Mouse (Mus musculus) gastrocnemius, adult 18-20 months (tissue): ENCODE measurements around the gene Irf2. TPM values are rescaled to one million over a fixed set of nuclear protein-coding genes. Genes with fewer than 3 reads are reported as not detected.
"Not testable (repeated sequence)": the region's sequence is repeated elsewhere in the genome, so short reads cannot be mapped to it uniquely, and the experiment has no call there.

Experiments
- DNase-seq: peaks from one replicate; pipeline ENCODE4 v3.0.0; 2021; ENCODE audit warnings: low spot score
- total RNA-seq, 2 experiments: library from RNA; stranded (reverse); gene quantifications; 2 replicates each; pipeline ENCODE4 v1.2.3; 2021

Gene Irf2
- total RNA-seq, 2 experiments from 2014 or later, result 34.9 to 42.3 TPM

DNA sequence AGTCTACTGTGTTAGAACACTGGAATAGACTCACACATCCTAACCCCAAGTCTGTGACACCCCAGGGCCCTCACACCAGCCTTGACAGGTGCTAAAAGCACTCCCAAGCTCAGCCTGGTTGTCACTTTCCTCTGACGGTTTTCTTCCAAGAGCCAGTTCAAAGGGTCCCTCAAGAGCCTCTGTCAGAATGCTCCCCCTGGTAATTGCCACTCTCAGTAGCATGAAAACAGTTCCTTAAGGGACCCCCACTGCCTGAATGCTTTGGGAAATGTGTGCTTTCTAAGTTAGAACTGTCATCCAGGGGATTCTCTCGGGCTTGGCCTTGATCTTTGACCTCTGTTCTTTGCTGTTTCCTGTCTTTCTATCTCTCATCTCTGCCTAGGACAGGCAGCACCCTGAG lies 17.0 kb upstream of the Irf2 start:
- no peak for DNase-seq

DNA sequence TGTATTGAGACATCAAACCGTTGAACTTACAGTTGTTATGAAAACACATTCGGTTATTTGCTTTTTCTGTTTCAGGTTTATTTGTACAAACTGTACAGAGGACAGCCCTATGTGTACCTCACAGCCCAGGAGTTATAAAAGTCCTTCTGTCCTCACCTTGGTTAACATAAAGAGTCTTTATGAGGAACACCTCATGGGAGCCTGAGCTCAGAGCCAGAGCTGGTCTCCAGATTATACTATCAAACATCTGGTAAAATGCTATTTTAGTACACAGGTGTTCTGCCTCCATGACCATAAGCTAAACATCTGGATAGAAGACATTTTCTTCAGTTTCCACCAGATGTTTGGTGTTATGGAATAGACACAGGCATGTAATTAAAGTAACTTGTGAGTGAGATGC lies 13.1 kb upstream of the Irf2 start:
- no peak for DNase-seq

DNA sequence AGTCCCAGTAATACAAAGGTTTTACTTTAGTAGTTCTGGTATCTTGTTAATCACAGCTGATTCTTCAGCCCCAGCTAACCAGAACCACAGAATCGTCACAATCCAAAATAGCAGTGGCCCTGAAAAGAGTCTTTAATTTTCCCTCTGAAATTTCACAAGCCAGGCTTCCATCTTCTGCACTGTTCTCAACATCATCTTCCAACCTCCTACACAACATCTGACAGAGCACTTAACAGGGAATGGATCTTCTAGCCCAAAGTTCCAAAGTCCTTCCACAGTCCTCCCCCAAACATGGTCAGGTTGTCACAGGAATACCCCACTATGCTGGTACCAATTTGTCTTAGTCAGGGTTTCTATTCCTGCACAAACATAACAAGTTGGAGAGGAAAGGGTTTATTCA lies 9.9 kb upstream of the Irf2 start:
- not testable (repeated sequence) for DNase-seq

DNA sequence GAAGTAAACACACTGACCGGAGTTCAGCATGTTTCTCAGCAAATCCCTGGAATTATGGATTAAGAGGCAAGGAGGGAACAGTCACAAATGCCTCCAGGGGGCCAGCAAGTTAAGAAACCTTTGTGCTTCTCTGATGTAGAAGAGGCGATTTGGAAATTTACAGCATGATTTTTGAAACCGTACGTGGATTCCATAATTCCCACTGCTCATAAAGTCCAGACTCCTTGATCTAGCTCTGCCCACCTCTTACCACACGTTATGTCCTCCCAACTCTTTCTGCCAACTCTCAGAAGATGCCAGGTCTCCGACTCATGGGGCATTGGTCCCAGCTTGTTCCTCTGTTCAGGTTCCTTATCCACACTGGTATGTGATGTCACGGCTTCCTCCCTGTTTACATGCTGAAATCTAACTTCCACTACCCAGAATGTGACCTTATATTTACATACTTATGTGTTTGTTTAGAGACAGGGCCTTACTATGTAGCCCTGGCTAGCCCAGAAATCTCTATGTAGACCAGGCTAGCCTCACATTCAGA lies 7.1 kb upstream of the Irf2 start:
- DNase-seq, result no peak

DNA sequence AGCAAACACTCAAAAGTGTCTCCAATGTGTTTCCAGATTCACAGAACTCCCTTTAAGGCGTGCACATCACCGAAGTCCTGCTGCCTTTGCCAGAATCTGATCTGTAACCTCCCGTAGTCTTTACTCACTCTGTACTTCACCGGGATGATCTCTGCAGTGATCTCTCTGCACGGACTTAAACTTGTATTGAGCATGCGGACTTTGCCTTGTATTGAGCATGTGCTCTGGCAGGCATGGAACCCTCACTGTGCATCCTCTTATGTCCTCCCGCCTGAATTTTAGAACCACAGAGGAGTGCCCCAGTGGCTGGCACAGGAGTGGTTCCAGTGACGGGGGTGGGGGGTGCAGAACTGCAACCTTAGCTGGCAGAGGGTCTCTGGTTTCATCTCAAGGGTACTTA lies 5.9 kb upstream of the Irf2 start:
- DNase-seq, result no peak

DNA sequence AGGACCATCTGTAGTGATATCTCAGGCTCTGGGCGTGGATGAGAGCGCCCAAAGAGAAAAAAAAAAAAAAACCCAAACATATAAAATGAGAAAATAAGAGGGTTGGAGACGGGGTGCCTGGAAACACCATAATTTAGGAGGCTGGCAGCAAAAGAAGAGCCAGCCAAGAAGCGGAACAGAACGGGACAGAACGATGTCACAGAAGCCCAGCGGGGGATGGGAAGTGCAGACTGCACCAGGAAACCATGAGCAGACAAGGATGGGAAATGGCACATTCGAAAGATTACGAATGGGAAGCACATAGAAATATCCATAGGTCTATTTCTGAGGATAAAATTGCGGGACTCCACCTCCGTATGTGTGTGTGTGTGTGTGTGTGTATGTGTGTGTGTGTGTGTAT lies 4.0 kb upstream of the Irf2 start:
- no peak for DNase-seq

DNA sequence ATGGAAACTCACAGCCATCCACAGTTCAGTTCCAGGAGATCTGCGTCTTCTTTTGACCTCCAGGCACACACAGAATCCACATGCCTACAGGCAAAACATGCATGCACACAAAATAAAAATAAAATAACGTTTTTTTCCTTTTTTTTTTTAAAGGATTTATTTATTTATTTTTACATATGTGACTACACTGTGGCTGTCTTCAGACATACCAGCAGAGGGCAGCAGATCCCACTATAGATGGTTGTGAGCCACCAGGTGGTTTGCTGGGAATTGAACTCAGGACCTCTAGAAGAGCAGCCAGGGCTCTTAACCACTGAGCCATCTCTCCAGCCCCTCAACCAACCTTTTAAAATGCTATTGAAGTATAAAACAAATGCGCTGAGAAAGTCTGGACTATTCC lies 3.3 kb upstream of the Irf2 start:
- no peak for DNase-seq

DNA sequence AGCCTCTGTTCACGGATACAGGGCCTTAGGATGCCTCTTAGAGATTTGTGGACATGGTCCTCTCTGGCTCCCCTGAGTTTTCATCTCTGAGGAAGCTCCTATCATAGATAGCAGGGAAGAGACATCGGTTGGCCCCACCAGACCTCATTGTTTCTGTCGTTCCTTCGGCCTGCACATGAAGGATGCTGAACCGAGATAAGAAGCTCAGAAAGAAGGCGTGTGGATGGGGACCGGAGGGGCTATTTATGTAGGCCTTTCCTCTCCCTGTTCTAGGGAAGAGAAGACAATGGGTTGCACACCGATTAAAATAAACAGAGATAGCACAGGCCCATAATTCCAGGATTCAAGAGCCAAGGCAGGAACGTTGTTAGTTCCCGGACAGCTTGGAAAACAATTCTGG lies 2.1 kb upstream of the Irf2 start:
- no peak for DNase-seq

DNA sequence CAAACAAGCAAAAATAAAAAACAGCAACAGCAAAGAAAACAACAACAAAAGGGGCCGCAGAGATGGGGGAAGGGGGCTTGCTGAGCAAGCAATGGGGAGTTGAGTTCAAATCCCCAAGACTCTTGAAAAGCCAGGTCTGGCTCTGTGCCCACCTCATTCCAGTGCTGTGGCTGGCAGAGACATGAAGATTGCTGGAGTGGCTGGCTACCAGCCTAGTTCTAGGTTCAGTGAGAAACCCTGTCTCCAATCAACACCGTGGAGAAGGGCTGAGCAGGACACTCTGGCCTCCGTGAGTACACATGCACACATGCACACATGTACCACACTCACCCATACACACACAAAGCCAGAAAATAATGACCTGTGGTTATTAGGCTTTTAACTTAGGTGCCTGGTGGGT lies 1.6 kb upstream of the Irf2 start:
- DNase-seq, result no peak

DNA sequence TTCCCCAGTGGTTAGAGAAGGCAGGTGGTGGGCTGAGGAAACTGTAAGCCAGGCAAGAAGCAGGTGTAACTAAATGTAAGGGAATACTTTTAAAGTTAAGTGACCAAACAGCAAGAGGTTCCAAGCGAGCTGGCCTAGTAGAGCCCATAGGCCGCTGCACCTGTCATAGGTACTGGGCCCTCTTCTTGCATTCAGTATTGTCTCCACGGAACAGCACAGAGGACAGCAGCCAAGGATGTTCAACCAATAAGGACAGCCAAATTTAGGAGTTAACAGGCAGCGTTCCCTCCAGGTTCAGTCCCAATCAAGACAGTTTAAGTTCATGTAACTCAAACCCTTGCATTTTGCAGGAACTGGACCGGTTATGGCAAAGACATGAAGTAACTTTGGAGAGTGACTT lies 931 bp upstream of the Irf2 start:
- DNase-seq, result no peak

DNA sequence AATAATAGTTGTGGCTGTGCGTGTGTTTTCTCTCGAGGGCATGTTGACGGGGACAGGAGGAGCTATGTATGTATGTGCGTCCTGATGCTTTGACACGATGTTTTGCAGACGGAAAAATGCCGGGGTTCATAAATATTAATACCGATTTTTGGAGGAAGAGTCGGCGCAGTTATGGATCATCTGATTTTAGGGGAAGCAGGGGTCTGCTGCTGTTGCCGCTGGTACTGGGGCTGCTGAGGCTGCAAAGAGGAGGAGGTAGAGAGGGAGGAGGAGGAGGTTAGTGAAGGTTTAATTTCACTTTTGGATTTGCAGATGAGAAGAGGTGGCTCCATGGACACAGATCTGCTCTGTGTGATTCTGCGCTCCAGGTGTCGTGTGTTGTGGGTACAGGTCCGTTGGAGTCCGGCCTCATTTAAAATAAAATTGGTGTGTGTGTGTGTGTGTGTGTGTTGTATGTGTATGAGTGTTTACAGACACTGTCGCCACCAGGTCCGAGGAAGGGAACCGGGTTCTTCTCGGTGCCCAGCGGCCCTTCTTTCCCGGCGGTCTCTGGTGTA lies 502 bp downstream of the Irf2 start:
- DNase-seq, result peak; percentile 27

DNA sequence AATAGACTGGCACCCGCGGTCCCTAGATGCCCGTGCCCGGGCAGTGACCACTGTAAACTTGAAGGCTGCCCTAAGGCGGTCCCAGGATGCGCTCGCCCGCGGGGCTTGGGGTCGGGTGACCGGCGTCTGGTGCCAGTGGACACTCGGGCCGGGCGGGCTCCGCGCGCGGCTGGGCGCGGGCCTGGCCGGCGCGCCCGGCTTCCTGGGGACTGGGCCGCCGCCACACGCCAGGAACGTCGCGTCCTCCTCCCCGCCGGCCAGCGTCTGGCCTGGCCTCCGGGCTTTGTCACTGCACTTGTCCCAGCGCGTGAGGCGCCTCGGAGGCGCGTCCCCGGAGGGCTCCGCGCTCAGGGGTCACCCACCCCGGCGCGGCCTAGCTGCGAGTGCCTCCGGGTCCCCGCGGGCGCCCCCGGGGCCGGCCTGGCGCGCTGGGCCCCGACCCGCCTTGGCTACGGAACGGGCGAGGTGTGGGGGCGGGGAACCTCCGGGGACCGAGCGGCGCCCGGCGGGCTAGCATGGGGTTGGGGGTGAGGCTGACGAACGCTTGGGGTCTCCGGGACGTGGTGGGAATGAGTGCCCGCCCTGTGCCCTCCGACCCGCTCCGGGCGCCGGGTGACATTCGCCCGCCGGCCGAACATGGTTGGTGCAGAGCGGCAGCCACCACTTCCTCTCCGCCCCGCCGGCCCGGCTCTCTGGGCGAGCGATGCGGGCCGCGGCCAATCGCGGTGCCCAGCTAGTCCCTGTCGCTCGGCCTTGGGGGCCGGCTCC lies 1.2 kb downstream of the Irf2 start:
- DNase-seq, result peak; percentile 73

DNA sequence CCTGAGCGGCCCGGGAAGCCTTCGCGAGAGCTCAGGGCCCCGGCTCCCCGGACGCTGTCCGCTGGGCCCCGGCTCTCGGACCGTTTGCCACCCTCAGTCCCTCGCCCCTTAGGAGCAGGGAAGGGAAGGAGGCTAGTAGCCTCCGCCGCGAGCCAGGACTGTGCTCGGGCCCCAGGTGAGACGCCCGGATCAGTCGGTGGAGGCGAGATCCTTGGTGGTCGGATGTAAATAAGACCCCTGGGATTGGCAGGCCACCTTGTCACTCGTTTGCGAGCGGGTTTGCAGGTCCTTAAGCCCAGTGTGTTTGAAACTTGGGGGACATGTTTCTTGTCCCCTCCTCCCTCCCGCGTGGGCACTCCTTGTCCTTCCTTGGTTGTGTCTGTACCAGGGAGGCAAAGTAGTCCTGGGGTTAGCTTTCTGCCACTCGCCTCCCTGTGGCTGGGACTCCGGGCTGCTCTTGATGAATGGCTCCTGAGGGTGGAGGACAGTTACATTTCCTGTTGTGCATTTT lies 1.8 kb downstream of the Irf2 start:
- DNase-seq, result peak; percentile 55

DNA sequence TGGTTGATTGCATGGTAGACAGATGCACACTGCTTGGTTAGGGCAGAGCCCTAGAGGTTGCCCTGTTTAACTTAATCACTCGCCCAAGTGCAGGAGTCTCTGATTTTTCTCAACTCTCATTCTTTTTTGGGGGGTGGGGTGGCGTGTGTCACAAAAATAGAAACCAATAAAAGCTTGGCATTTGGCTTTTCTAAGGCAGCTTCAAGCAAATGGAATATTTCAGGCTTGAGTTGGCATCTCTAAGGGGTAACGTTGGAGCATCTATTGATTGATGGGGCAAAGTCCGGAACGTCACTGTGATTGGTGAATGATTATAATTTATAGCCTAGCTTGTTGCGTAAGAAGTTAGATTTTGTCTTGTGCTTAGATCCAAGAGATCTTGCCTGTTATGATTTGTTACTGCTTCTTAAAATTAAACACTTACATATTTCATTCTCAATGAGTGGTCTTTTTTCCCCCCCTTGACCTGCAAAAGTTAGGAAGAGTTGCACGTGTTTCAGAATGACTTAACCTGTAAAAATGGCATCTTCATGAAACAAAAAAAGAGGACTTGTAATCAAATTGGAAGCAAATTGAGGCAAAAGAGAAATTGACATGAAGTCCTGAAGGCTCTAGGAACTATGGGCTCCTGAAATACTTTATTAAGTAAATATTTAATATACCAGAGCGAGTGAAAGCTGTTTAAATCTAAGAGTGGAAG lies 2.6 kb downstream of the Irf2 start:
- no peak for DNase-seq

DNA sequence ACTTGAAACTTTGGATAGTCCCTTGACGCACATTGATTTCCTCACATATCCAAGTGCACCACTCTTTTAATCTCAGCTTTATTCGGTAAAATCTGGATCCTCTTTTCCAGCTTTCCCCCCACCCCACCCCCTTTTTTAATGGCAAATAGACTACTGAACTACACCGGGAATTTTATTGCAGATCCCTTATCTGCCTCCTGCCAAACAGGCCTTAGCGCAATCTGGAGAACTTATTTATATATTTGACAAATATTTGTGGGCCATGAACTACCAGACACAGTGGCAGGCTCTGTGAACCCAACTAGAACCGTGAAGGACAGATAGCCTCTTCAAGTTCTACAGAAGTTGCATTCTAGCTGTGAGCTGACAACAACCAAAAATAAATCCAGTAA lies 3.2 kb downstream of the Irf2 start:
- no peak for DNase-seq

DNA sequence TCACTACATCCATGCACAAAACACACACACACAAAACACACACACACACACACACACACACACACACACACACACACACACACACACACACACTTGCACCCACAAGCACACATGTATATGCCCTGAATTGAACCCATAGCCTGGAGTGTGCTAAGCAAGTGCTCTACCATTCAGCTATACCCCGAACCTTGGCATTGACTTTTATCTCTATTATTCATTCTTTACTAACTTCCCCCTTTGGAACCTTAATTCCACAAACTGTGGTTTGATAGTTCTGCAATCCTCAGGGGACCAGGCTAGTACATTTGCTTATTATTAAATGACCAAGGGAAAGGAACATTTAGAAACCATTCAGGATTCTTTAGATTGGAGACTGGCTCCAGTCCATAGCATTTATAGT lies 5.9 kb downstream of the Irf2 start:
- DNase-seq, result no peak

DNA sequence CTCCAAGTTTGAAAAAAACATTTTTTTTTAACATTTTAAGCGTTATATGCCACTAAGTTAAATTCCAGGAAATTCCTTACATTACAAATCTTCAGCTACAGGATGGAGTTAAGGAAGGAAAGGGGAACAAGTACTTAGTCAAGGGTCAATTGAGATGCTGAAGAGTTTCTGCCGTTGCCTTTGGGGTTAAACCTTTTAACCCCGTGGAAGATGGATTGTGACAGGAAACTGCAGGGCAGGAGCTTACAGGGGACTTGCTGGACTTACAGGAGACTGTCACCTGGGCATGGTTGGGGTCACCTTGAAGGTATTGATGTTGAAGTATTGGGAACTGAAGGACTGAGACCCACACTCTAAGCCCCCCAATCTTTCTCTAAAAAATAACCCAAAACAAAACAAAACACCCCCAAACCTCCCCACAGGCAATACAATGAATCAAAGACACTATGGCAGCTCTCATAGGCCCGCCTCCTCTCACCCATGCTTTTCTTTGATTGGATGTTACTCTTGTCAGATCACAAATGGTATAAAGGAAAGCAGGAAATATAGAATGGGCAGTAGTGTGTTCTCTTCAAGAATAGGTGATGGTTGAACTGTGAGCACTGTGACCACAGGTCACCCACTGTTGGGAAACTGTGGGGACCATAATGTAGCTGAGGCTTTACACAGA lies 7.9 kb downstream of the Irf2 start:
- no peak for DNase-seq

DNA sequence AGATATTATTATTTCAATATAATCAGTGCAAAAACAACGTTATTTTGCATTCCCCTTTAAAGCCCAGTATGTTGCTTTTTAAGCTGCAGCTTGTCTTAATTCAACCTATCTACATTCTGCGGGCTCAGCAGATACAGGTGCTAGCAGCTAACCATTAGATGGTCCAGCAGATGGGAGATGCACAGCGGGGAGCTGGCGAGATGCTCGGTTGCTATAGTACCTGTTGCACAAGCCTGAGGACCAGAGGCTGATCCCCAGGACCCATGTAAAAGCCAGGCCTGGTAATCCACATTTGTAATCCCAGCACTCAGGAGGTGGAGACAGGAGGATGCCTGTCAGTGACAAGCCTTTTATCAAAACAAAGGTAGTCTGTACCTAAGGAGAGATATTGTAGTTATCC lies 10.5 kb downstream of the Irf2 start:
- DNase-seq, result no peak

DNA sequence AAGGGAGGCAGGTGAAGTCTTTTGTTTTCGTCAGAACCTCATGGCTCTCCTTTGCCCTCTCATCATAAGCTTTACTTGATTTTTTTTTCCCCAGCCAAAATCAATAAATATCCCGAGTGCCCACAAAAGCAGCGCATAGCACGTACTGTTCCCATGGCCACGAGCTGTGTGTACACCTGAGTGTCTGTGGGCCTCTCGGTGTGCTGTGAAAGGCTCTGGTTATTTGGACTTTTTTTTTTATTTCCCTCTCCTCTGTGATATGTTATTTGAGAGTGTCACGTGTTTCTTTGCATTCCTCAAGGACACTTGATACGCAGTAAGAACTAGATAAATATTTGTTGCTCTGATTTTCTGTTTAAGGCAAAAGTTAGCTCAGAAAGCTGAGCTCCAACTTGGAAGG lies 11.0 kb downstream of the Irf2 start:
- no peak for DNase-seq

DNA sequence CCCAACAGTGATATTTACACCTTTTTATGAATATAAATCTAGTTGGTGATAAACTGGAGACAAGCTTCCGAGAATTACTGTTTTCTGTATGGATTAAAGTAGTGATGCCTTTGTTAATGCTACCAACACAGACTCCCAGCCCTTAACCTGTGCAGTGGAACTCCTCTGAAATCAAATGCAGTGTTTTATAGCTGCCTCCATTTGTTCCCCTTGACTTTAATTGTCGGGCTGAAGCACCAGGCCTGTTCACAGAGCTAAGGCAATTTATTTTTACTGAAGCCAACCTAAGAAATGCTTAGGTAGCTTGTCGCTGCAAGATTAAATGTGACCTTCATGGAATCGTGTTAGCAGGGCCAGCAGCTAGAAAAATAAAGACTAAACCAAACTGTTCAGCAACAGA lies 11.6 kb downstream of the Irf2 start:
- no peak for DNase-seq

DNA sequence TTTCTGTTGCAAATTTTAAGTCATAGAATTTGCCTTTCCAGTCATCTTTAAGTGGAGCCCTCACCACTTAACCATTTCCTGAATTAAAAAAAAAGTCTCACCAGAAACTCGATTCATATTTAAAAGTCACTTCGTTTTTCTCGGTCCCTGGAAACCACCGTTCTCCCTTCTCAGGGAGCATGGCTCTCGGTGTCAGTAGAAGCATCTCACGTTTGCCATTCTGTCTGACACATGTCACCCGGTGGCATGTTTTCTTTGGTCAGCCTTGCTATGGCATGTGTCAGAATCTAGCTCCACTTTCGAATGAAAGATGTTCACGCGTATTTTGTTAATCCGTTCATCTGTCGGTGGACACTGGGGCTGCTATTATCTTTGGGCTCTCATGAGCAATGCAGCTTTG lies 13.5 kb downstream of the Irf2 start:
- no peak for DNase-seq

DNA sequence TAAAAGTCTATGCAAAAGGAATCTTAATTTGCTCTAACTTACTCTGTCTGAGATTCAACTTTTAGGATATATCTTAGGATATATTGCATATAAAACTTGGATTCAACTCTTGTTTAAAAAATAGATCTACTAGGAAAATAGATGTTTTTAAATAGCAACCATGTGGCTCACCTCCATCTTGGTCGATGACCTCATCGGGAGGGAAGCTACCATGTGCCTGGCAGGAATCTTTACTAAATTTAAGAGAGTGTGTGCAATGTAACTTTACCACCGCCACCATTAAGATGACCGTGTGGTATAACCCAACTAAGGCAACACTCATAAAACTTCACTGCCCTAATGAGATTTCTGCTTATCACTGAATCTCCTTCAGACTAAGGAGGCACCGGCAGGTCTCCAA lies 14.8 kb downstream of the Irf2 start:
- DNase-seq, result peak; percentile 56
